Mouse (Mus musculus): ENCODE measurements at regions not wholly inside any gene's neighbourhood (a gene's known extent, or its start where the extent isn't known, plus 50 kb on each side); places are given as distances from the start of the nearest gene placed in this dataset.

- peaks cover 8% of the 10 kb centered on the region for H3K27me3 ChIP-seq
- ChIA-PET POLR2A (no interaction called here), CTCF (no interaction called here)
- no peak for TF ChIP-seq CTCF (IDR thresholded peaks at IDR 0.05)
- DNase-seq (ENCODE audit: low read depth, low spot score): no peak
- in situ Hi-C loops (cut with MboI; ENCODE audit: low pct_unique_long_range_greater_than_20kb): no loop called here
- ATAC-seq: no peak
These were observed 896.0 kb upstream of the Flrt2 start for GRCm38 (mm10) chr12:94795913-94796615.

GRCm38 (mm10) chr12:94804692-94805091 is 887.3 kb upstream of the Flrt2 start:
- in situ Hi-C loops (cut with MboI; ENCODE audit: low pct_unique_long_range_greater_than_20kb): no loop called here
- DNase-seq (ENCODE audit: low read depth, low spot score) (no peak), ATAC-seq (no peak)
- peaks cover 2% of the 10 kb centered on the region for H3K27me3 ChIP-seq
- POLR2A ChIA-PET: no interaction called here
- CTCF ChIA-PET: no interaction called here
- TF ChIP-seq CTCF (IDR thresholded peaks at IDR 0.05): no peak

GRCm38 (mm10) chr12:94831400-94831799 is 860.6 kb upstream of the Flrt2 start:
- DNase-seq (ENCODE audit: low read depth, low spot score) (no peak), ATAC-seq (no peak)
- in situ Hi-C loops (cut with MboI; ENCODE audit: low pct_unique_long_range_greater_than_20kb): no loop called here
- no peak for TF ChIP-seq CTCF (IDR thresholded peaks at IDR 0.05)
- ChIA-PET CTCF (no interaction called here), POLR2A (no interaction called here)
- H3K27me3 ChIP-seq: no peaks in the 10 kb centered on the region

- no peak for TF ChIP-seq CTCF (IDR thresholded peaks at IDR 0.05)
- DNase-seq (ENCODE audit: low read depth, low spot score) (no peak), ATAC-seq (no peak)
- ChIA-PET POLR2A (interaction anchor here (1.0 kb wide), 1 partner anchor 515 kb away, joined by 3 read pairs; no protein-coding TSS in a partner anchor), CTCF (no interaction called here)
- in situ Hi-C loops (cut with MboI; ENCODE audit: low pct_unique_long_range_greater_than_20kb): no loop called here
- H3K27me3 ChIP-seq: no peaks in the 10 kb centered on the region
These were observed 829.3 kb upstream of the Flrt2 start for GRCm38 (mm10) chr12:94862720-94863119.

GRCm38 (mm10) chr12:94910816-94911215 is 781.2 kb upstream of the Flrt2 start:
- DNase-seq (ENCODE audit: low read depth, low spot score): no peak
- no peak for TF ChIP-seq CTCF (IDR thresholded peaks at IDR 0.05)
- POLR2A ChIA-PET: no interaction called here
- H3K27me3 ChIP-seq: no peaks in the 10 kb centered on the region
- CTCF ChIA-PET: no interaction called here
- ATAC-seq: no peak
- in situ Hi-C loops (cut with MboI; ENCODE audit: low pct_unique_long_range_greater_than_20kb): no loop called here

- DNase-seq (ENCODE audit: low read depth, low spot score) (no peak), ATAC-seq (no peak)
- in situ Hi-C loops (cut with MboI; ENCODE audit: low pct_unique_long_range_greater_than_20kb): no loop called here
- TF ChIP-seq CTCF (IDR thresholded peaks at IDR 0.05): no peak
- H3K27me3 ChIP-seq: no peaks in the 10 kb centered on the region
- ChIA-PET POLR2A (no interaction called here), CTCF (no interaction called here)
These were observed 749.0 kb upstream of the Flrt2 start for GRCm38 (mm10) chr12:94943067-94943466.
